Mouse (Mus musculus) heart, embryonic 16.5 days (tissue): ENCODE results near the gene Rpl41. TPM values are rescaled to one million over a fixed set of nuclear protein-coding genes. Genes with fewer than 3 reads are reported as not detected.
"Not testable (repeated sequence)": the region's sequence is repeated elsewhere in the genome, so short reads cannot be mapped to it uniquely, and the experiment has no call there.

Source experiments
- ATAC-seq: fragments of 200-750 bp; cut with Nextera tagmentation; replicated peaks from 2 replicates; pipeline ENCODE4 v1.8.0; 2017; ENCODE audit warnings: moderate number of reproducible peaks; ENCODE audit not compliant: insufficient read depth, low FRiP score; ENCODE audit errors: extremely low read depth
- H3K27ac ChIP-seq: fragments of 300-500 bp; sonication (generic); 2 replicates; pipeline ENCODE4 v1.5.1; 2014; ENCODE audit warnings: mild to moderate bottlenecking, low read length, control low read depth, moderate library complexity
- H3K27me3 ChIP-seq: fragments of 300-500 bp; sonication (generic); 2 replicates; pipeline ENCODE4 v1.6.1; 2014; ENCODE audit warnings: low read length, mixed read lengths; ENCODE audit not compliant: control insufficient read depth, insufficient read depth
- H3K36me3 ChIP-seq: fragments of 300-500 bp; sonication (generic); 2 replicates; pipeline ENCODE4 v1.6.1; 2014; ENCODE audit not compliant: control insufficient read depth, insufficient read depth
- H3K4me1 ChIP-seq: fragments of 300-500 bp; sonication (generic); 2 replicates; pipeline ENCODE4 v1.6.1; 2014; ENCODE audit warnings: low read length, mixed read lengths; ENCODE audit not compliant: control insufficient read depth, insufficient read depth
- H3K4me2 ChIP-seq: fragments of 300-500 bp; sonication (generic); 2 replicates; pipeline ENCODE4 v1.6.1; 2014; ENCODE audit warnings: low read depth, mild to moderate bottlenecking, control low read depth, low read length
- H3K4me3 ChIP-seq: fragments of 300-500 bp; sonication (generic); 2 replicates; pipeline ENCODE4 v1.5.1; 2014; ENCODE audit warnings: mild to moderate bottlenecking, control low read depth, low read length
- H3K9ac ChIP-seq: fragments of 300-500 bp; sonication (generic); 2 replicates; pipeline ENCODE4 v1.6.1; 2014; ENCODE audit warnings: low read length, control low read depth
- H3K9me3 ChIP-seq: fragments of 300-500 bp; sonication (generic); replicated peaks from 2 replicates; pipeline ENCODE4 v1.6.1; 2016; ENCODE audit warnings: low read length; ENCODE audit not compliant: control insufficient read depth
- WGBS: fragments of 180-500 bp; shearing (Covaris S2); extraction: QIAGEN DNeasy Blood & Tissue Kit; methylation state at CpG from one replicate; pipeline ENCODE4 v1.1.7; 2014; 5-methylcytosine and 5-hydroxymethylcytosine counted together
- polyA plus RNA-seq: library from polyadenylated mRNA; unstranded; fragments of >200 nt; fragmentation: Nextera tagmentation; extraction: Ambion mirVana; gene quantifications from 2 replicates; pipeline ENCODE4 v1.2.1, GENCODE M21; 2015

The Rpl41 gene
- polyA plus RNA-seq, 1 experiment from 2014 or later: 1,776 TPM

GRCm38 (mm10) chr10:128548051-128548791 is 884 bp downstream of the Rpl41 start:
- peaks cover 24% of the 10 kb centered on the region for H3K36me3 ChIP-seq
- not testable (repeated sequence) for H3K9me3 ChIP-seq, H3K27me3 ChIP-seq, ATAC-seq
- H3K9ac ChIP-seq: peak overlapping the region; percentile 95
- WGBS: 1% methylated on average over 21 of the region's 30 CpGs
- peak overlapping the region; percentile 89 for H3K4me2 ChIP-seq
- peak overlapping the region; percentile 91 for H3K4me3 ChIP-seq
- H3K4me1 ChIP-seq: peaks cover 11% of the 10 kb centered on the region
- H3K27ac ChIP-seq: peak overlapping the region; percentile 97

GRCm38 (mm10) chr10:128547361-128548032 is 1.6 kb downstream of the Rpl41 start, which contains the start of gene Zc3h10:
TSS of gene Zc3h10 (minus strand) at chr10:128547774.
- under 1% methylated on average over 48 of the region's 50 CpGs for WGBS
- peak; percentile 83 for ATAC-seq

DNA sequence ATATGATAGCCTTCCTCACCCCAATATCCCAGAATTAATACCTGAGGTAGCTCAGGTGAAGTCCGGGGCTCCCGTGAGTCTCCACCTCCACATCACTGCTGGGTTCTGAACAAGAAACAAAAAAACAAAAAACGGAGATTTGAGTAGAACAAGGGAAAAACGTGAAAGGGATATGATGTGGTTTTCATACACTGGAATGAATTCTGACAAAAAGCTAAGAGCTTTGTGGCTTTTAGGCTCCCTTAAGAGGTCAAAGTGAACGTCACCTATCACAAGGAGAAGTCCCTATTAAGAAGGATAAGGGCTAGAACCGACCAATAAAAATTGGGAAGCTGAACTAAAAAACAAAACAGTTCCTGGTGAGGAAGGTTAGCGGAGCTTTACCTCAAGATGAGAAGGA is 2.3 kb downstream of the Rpl41 start:
- Histone ChIP-seq H3K27me3 (no peaks in the 10 kb centered on the region), H3K9ac (peak overlapping the region; percentile 82), H3K4me3 (peak overlapping the region; percentile 91), H3K36me3 (peaks cover 29% of the 10 kb centered on the region), H3K4me2 (peak overlapping the region; percentile 89), H3K4me1 (peaks cover 11% of the 10 kb centered on the region), H3K9me3 (no peaks in the 10 kb centered on the region), H3K27ac (peak overlapping the region; percentile 96)
- 16% methylated on average over 7 of the region's 7 CpGs for WGBS
- no peak for ATAC-seq

More at GRCm38 (mm10) chr10:128547361-128548032, 1.6 kb downstream of the Rpl41 start, which contains the start of gene Zc3h10:
- Histone ChIP-seq H3K4me2 (peak within 1 kb of the TSS; percentile 89), H3K9ac (peak within 1 kb of the TSS; percentile 95), H3K4me3 (peak within 1 kb of the TSS; percentile 91), H3K36me3 (peaks cover 25% of the 10 kb centered on the region), H3K9me3 (no peaks in the 10 kb centered on the region), H3K27ac (peak within 1 kb of the TSS; percentile 97), H3K4me1 (peaks cover 11% of the 10 kb centered on the region), H3K27me3 (no peaks in the 10 kb centered on the region)

DNA sequence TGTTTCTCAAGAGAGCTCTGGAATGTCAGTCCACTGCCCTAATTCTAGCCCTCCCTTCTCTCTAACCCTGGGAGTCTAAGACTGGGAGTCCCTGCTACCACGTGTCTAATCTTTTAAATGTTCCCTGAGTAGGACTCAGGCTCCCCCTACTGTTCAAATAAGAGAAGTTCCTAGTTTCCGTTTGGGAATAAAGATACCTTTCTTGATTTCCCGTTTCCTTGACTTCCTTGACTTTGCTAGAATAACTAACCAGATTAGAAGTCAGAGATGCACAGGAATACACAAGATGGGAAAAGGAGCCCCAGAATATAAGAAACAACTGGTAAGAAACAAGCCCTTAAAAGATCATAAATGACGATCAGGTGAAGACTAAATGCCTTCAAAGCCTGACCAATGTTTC is 2.7 kb downstream of the Rpl41 start:
- peak overlapping the region; percentile 96 for H3K27ac ChIP-seq
- ATAC-seq: no peak
- peaks cover 29% of the 10 kb centered on the region for H3K36me3 ChIP-seq
- H3K4me2 ChIP-seq: peak overlapping the region; percentile 89
- H3K9ac ChIP-seq: peak overlapping the region; percentile 82
- H3K4me3 ChIP-seq: peak overlapping the region; percentile 91
- H3K4me1 ChIP-seq: peaks cover 11% of the 10 kb centered on the region
- H3K27me3 ChIP-seq: no peaks in the 10 kb centered on the region
- WGBS: 8% methylated on average over 4 of the region's 4 CpGs
- H3K9me3 ChIP-seq: no peaks in the 10 kb centered on the region

GRCm38 (mm10) chr10:128545570-128545898 is 3.6 kb downstream of the Rpl41 start:
- H3K9ac ChIP-seq: no peak overlapping the region; the same call in 1 of the 2 replicates

GRCm38 (mm10) chr10:128544674-128545569 is 4.2 kb downstream of the Rpl41 start:
- Histone ChIP-seq H3K27ac (no peak overlapping the region), H3K9ac (no peak overlapping the region; the same call in 1 of the 2 replicates)
- WGBS: 91% methylated on average over 37 of the region's 37 CpGs

More at GRCm38 (mm10) chr10:128545570-128545898, 3.6 kb downstream of the Rpl41 start:
- WGBS: 87% methylated on average over 3 of the region's 3 CpGs
- no peak overlapping the region for H3K4me2 ChIP-seq
- no peak overlapping the region for H3K27ac ChIP-seq
- H3K9me3 ChIP-seq: no peaks in the 10 kb centered on the region
- H3K27me3 ChIP-seq: no peaks in the 10 kb centered on the region
- peaks cover 29% of the 10 kb centered on the region for H3K36me3 ChIP-seq
- H3K4me3 ChIP-seq: no peak overlapping the region
- ATAC-seq: no peak
- peaks cover 11% of the 10 kb centered on the region for H3K4me1 ChIP-seq

GRCm38 (mm10) chr10:128544151-128544657 is 4.9 kb downstream of the Rpl41 start:
- WGBS: 92% methylated on average over 15 of the region's 15 CpGs
- no peaks in the 10 kb centered on the region for H3K27me3 ChIP-seq
- H3K4me3 ChIP-seq: no peak overlapping the region
- H3K36me3 ChIP-seq: peaks cover 29% of the 10 kb centered on the region
- H3K27ac ChIP-seq: no peak overlapping the region
- H3K4me2 ChIP-seq: no peak overlapping the region
- ATAC-seq: no peak
- peaks cover 11% of the 10 kb centered on the region for H3K4me1 ChIP-seq
- no peaks in the 10 kb centered on the region for H3K9me3 ChIP-seq
- H3K9ac ChIP-seq: no peak overlapping the region

More at GRCm38 (mm10) chr10:128544674-128545569, 4.2 kb downstream of the Rpl41 start:
- H3K27me3 ChIP-seq: no peaks in the 10 kb centered on the region
- peaks cover 29% of the 10 kb centered on the region for H3K36me3 ChIP-seq
- no peaks in the 10 kb centered on the region for H3K9me3 ChIP-seq
- H3K4me2 ChIP-seq: no peak overlapping the region
- H3K4me1 ChIP-seq: peaks cover 11% of the 10 kb centered on the region
- no peak for ATAC-seq
- no peak overlapping the region for H3K4me3 ChIP-seq

DNA sequence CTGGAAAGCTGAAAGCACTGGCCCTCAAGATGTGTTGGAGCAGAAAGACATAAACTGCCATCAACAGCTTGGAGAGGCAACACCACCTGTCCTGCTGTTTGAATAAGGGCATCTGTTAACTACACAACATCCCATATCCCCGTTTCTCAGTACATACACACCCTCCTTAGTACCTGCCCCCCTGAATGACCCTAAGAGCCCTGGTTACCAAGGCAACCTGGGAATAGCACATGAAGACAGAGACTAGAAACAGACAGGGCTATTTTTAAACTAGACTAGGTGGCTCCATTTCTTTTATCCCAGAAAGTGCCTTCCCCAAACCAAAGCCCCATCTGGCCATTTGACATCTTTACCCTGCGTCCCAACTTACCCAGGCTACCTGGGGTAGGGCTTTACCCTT is 6.0 kb downstream of the Rpl41 start:
- no peaks in the 10 kb centered on the region for H3K9me3 ChIP-seq
- H3K36me3 ChIP-seq: peaks cover 29% of the 10 kb centered on the region
- no peaks in the 10 kb centered on the region for H3K27me3 ChIP-seq
- no peak overlapping the region for H3K27ac ChIP-seq
- H3K9ac ChIP-seq: no peak overlapping the region
- ATAC-seq: no peak
- H3K4me1 ChIP-seq: peaks cover 11% of the 10 kb centered on the region
- no peak overlapping the region for H3K4me3 ChIP-seq
- WGBS: 46% methylated on average over 2 of the region's 2 CpGs
- H3K4me2 ChIP-seq: no peak overlapping the region
